Mouse (Mus musculus) lung, postnatal 4 days (tissue): ENCODE measurements around the gene Rhbg.

Experiments used
- DNase-seq, 2 experiments: peaks; one replicate each; pipeline ENCODE4 v3.0.0; 2021

Rhbg gene

DNA sequence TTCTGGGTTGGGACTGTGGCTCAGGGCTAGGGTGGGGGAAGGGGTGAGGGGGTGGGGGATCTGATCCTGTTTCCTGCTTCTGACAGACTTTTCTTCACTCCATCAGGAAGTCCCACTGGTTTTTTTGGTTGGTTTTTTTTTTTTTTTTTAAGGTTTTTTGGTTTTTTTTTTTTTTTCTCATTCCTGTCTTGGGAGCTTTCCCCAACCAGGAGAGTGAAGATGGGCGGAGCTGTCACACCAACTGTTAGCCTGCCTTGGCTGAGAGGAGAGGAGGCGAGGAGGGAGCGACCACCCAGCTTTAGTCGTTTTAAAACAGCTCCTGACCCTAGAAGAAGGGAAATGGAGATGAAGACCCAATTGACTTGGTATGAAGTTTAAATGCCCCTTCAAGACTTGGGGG lies 27.2 kb downstream of the Rhbg start:
- no peak for DNase-seq

DNA sequence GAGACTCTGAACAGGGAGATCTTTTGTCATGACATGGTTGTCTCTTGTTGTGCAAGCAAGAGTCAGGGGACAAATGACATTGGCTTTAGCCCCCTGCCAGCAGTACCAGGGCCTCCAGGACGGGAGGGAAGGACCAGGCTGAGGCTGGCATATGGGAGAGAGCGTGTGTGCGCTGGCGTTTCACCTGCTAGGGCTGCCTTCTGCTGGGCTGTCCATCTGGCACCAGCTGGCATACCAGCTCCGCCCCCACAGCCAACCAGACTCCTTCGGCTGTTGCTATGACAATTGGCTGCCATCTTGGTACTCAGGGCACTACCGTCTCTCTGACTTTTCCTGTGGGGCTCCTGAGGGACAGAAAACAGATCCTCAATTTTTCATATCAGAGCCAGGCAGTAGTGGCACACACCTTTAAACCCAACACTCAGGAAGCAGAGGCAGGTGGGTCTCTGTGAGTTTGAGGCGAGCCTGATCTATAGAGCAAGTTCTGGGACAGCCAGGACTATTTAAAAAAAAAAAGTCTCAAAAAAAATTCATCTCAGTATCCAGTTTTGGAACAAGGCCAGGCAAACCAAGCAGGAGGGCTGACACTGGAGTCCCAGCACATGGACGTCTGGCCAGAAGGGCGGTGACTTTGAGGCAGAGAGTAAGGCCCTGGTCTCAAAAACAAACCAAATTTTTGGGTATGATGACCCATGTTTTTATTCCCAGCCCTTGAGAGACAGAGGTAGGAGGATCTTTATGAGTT lies 28.2 kb downstream of the Rhbg start:
- DNase-seq: no peak

DNA sequence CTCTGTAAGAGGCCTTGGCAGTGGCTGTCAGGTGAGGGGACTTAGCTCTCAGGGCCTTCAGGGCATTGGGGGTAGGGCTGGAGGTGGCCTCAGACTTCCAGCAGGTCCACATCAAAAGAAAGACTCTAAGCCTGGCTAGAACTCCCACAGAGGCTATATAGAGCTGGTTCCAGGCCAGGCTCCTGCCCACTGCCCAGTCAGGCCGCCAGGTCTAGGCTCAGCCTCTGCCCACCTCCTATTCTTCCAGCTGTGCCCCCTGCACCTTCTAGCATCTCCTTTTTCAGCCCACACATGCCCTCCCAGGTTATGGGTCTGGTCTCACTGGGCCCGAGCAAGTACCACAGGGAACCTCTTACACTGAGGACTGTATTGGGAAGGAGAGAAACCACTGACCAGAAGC lies 29.6 kb downstream of the Rhbg start:
- no peak for DNase-seq

DNA sequence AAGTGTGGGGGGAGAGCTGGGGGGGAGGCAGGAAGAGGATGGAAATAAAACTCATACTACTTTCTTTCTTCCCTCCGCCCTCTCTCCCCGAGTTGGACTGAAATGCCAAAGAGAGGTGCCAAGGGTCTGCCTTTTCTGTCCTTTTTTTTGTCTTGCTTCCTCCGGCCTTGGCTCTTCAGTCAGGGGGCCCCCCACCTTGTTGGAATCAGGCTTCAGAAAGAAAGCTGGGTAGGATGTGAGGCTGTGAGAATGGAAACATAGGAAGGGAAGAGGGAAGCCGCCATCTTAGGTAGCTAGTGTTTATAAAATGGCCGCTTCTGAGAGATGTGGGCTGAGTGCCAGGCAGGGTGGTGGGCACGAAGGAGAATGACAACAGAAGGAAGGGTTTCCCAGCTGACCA lies 32.1 kb downstream of the Rhbg start:
- DNase-seq: no peak

DNA sequence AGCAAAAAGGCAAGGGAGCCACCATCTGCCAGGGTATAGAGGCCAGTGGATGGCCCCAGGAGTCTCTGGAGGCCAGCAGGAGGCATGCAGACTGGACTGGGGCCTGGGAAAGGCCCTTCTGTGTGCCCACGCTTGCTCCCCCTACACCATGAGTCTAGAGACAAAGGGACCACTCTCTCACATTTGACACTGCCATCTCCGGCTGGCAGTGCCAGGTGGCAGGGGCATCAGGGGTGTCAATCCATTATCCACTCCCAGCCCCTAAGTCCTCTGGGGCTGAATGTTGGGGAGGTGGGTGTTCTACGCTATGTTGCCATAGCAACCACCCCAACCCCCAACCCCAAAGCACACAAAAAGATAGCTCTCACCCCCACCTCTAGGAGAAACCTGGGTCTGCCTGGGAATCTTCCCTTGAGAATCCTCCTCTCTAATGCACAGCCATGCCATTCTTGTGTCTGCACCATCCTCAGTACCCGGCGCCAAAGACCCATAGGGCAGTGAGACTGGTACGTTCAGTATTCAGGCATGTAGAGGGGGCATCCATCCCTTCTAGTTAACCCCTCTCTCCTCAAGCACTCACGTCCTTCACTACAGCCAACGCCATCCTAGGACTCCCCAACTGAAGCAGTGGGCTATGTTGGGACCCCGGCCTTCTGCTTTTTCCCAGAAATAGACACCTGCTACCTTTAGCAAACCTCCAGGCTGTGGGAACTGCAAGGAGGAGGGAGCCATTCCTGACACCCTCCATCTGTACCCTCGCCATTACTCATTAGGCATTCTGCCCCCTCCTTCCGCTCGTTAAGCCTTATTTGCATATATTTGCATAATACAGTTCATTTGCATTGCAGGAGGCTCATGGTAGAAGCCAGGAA lies 32.8 kb downstream of the Rhbg start:
- no peak for DNase-seq

DNA sequence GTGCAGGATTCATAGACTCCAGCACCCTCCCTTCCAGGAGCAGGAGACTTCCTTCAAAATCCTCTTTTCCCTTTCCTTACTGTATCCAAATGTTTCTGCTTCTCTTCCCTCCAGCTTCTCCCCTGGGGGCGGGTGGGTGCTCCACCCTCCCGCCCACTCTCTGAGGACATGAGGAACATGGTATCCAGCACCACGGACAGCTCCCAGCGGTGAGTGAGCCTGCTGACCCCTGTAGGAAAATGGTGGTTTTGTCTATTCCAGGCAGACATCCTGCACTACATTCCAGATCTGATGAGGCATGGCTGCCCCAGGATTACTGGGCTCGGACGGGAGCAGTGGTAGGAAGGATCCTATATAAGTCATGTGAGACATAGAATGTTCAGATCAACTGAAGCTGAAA lies 33.7 kb downstream of the Rhbg start:
- peak; percentile 76 to 82 for DNase-seq

DNA sequence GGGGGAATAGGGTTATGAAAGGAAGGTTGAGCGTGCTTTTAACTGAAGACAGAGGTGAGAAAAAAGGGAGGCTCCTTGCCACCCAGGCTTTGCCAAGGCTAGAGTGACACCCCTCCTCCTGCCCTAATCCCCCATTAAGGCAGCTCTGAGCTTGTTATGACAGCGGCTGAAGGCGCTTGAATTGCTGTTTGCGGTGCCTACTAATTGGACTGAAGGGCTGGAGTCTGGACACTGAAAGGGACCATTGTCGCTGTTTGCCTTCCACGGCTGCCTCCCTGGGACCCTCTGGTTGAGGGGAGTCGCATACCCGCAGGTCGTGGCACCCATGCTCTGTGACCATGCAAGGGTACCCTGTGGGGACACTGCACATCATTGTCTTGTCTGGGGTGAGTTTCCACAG lies 34.6 kb downstream of the Rhbg start:
- no peak for DNase-seq

DNA sequence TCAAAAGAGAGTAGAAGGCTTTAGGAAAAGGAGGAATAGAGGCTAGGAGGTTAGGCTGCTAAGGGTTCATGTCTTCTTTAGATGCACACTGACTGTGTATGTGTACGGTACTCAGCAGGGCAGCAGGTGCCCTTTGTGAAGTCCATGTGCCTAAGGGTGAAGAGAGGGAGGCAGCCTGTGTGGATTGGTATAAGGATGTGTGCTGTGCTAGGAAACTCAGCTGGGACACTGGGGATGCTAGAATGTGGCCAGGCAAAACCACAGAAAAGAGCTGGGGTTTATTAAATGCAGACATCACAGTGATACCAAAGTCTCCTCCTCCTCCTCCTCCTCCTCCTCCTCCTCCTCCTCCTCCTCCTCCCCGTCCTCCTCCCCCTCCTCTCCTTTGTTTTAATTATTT lies 36.8 kb downstream of the Rhbg start:
- DNase-seq: no peak

DNA sequence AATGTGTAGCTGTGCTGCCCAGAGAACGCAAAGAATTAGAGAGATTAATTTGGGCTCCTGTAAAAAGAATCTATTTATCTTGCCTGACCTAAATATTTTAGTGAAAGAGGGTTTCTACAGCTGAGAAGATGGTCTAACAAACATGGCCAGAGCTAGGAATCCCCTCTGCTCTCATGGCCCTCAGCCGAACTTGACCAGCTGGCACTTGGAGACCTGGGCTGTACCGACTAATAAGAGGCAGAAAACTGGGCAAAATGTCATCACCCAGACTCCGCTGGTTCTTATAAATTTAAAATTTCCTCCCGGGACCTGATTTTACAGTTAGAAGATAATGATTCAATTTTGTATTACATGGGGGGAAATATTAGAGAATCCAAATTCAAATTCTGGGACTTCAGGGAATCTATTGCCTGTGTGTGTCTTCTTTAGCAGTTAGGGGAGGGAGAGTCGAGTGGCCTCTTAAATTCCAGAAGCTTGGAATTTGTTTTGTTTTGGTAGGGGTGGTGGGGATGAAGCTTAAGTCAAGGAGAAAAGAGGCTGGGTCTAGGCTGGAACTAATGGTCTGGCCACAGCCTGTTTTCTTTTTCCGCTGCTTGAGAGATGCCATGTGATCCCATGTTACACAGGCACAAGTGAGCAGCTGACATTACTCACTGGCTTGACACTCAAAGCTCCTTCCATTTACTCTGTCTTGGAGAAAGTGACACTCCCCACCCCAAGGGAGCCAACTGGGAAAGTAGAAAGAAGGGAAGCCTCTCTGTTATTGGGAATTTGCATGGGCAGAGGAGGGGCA lies 37.8 kb downstream of the Rhbg start:
- DNase-seq: no peak

DNA sequence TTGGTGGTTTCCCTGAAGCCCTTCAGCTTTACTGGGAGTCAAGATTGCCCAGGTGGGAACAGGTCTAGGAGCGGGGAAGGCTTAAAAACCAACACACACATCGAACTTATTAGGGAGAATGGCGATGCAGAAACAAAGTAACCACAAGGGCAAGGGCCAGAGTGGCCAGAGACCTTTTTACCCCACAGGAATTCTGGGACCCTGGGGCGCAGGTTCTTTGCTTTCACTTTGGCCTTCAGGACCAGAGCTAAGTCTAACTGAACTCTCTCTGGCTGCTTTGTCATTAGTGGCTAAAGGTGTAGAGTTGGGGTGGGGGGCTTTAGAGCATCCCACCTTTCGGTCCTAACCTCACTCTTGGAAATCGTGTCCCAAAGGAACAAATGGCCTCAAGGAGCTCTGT lies 38.4 kb downstream of the Rhbg start:
- DNase-seq: no peak

DNA sequence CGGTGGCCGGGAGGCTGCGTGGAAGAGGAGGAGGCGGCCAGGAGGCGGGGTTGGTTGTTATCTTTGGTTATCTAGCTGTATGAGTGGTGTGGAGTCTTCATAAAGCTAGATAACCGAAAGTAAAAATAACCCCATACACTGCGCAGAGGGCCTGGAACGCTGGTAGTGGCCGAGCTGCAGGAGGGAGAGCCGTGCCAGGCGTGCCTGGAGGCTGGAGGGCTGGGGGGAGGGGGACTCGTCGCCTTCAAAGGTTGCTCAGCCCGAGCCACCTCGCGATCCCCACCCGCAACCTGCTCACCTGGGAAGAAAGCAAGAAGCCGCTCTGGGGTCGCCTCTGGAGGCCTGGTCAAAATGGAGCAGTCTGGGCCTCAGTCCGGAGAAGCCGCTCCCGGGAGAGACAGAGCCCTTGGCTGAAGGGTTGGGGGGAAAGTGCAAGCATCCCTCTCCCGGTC lies 38.9 kb downstream of the Rhbg start:
- no peak for DNase-seq

DNA sequence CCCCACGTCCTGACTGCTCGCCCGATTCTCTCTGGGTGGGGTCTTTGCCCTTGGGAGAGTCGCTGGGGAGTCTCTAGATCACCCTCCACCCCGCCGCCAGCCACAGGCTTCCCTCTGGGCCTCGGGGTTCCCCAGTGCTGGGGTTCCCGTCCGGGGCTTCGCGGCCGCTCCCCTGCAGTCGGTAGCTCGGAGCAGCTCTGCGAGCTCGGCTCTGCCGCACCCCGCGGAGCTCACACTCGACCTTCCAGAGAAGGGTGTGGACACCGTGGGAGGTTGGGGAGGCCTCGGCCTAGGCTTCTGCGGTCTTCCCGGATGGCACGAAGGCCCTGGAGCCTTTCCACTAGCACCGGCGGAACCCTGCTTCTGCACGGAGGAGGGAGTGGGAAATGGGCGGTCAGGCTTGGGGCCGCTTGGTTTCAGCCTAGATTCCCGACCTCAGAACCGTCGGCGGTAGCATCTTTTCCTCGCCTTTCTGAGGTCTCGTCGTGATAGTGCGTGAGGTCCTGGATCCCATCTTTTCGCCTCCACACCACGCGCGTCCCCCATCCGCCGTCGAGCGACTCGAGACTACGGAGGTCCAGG lies 39.4 kb downstream of the Rhbg start:
- no peak for DNase-seq

DNA sequence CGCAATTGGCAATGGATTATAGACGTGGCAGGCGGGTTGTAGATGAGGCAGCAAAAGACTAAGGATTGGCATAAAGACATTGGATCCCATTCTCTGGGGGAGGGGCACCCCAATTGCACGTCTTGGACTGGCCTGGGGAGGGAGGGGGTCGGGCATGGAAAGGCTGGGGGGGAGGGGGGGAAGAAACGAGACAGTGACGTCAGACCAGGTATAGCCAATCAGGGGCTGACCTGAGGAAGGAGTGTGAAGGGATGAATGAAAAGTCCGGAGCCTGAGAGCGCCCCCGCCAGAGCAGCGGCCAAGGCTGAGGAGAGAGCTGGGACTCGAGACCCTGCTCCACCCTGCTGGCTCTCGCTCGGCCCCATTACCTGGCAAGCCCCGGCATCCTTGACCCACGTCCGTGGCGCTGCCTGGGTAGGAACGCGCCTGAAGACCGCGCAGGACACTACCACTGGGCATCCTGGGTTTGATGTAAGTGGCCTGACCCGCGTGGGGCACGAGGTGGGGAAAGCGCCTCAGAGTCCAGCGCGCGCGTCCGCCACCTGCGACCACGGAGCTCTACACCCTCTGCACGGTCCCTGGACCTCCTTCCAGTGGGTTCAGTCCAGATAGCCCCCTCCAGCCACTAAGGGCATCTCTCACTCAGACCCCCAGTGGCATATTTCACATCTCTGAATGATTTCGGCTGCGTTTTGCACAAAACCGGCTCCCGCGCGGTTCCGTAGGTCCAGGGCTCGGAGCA lies 40.1 kb downstream of the Rhbg start:
- no peak for DNase-seq

DNA sequence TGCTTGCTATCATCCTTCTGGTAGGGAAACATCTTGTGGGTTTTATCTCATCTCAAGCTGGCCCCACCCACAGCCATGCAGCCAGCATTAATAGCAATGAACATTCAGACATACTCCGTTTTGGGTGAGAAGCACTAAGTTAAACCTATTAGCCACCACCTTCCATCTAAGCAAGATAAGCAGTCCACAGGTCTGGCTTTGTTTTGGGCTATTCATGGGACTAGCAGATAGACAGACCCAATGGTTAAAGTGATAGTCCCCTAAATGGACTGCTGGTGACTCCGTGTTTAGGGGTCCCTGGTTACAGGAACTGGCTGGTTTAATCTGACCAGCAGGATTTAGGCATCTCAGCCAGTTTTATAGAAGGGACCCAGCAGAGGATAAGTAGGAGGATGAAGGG lies 41.5 kb downstream of the Rhbg start:
- DNase-seq: no peak

DNA sequence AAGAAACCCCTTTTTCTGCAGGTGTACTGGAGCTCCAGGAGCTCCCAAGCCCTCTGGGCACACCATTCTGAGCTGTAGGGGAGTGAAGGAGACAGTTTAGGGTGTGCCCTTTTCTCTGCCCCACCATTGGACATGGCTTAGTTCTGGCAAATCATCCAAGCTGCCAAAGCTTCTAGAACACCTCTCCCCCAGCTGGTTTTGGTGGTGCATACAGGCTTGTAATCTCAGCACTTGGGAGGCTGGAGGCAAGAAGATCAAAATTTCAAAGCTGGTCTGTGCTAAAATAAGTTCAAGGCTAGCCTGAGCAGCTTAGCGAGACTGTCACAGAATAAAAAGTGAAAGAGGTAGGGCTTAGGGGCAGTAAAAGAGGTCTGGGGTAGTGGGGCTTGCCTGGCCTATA lies 42.2 kb downstream of the Rhbg start:
- no peak for DNase-seq

DNA sequence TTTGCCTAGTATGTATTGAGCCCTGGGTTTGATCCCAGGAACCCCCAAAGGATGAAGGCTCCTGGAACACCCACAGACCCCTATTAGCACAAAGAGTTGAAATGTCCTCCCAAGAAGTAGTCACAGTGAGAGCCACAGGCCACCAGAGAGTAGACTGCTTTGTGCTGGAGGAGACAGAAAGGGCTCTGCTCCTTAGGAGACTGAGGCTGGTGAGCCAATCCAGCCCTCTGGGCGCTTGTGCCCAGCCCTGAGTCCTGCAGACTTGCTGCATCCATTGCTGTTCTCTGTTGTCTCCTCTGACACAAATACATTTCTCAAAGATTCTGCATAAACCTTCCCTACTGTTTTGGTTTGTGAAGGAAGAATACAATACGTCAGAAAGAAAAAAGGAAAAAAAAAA lies 43.6 kb downstream of the Rhbg start:
- no peak for DNase-seq

DNA sequence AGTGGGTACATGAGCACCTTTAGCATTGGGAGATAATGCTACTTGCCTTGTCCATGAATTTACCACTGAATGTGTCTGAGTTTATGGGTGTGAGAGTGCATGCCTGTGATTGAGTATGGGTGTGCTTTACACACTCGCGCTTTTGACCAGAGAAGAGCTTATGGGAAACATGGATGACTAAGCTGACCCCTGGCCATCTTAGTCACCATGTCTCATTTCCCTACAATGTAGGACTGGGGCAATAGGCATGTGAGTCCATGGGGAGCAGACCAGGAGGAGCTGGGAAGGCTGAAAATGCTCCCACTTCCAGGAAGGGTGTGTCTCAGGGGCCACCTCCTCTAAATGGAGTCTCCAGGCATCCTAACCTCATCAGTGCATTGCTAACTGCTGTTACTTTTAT lies 44.4 kb downstream of the Rhbg start:
- no peak for DNase-seq

DNA sequence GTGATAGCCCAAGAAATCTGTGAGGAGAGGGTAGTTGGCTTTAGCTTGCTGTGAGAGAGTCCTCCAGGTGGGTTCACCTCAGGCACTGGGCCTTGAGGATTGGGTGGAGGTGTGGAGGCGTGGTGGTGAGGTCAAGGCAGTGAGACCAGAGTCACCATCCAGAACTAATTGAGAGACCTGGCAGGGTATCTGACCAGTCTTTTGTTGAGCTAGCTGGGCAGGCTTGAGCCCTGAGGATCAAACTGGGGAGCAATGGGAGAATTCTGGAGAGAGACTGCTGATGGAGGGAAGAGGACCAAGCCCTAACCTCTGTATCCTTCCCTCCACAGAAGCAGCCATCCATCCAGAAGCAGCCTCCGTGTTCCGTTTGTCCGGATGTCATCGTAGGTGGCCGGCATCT lies 45.2 kb downstream of the Rhbg start:
- DNase-seq: no peak

DNA sequence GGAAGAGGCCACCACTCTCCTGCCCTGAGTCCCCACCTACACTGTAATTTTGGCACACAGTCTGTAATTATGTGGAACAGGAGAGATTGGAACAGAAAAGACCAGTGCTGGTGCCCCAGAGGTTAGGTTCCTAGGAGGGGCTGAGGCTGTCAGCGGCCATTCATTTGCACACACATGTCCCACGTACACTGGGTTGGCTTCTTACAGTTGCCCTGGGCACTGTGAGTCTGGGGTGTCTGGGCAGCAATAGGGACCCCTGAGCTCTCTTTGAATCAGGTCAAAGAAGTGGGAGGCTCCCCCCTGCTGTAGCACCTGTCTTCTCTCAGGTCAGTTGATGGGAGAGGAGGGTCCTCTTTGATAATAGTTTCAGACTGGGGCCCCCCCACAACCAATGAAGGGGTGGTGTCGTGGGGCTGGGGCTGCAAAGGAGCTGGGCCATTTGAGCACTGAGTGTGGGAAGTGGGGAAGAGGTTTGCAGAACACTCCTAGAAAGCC lies 46.2 kb downstream of the Rhbg start:
- no peak for DNase-seq

DNA sequence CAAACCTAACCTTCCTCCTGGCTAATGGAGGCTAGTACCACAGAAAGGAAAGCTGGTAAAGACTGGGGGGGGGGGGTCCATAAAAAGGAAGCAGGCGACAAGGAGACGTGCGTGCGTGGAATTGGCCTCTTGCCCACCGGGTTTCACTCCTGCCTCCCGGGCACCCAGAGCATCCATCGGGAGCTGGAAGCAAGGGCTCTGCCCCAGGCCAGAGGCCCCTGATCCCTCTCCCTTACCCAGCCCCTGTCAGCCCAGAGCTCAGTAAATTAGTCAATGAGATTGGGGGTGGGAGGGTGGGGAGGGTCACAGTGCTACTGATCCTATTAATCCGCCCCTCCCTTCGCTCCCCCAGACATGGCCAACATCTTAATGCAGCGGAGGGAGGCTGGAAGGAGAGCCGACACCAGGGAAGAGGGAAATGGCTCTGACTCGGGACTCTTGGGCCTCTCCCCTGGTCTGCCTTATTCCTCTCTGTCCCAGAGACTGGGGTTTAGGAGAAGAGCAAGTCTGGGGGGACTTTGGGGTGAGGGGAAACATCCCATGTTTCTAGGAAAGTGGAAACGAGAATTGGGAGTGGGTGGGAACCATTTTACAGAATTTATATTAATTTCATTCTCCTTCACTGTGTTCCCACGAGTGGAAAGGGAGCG lies 46.9 kb downstream of the Rhbg start:
- DNase-seq: no peak

DNA sequence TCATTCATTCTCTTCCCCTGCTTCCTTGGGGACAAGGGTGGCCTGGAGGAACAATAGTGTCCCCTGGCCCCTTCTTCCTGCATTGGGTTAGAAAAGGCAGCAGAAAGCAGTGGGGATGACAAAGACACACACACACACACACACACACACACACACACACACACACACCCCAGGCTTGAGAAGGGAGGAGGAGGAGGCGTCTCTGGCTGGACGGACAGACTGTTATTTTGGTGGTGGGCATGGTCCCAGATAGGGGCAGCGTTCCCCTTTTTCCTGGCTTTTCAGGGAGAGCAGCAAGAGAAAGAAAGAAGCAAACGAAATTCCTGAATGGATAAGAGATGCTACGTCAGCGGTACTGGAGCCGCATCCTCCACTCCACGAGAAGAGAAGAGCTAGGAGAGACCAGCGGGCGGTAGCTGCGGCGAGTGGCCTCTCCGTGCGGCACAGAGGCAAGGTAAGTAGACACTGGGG lies 47.6 kb downstream of the Rhbg start:
- no peak for DNase-seq

DNA sequence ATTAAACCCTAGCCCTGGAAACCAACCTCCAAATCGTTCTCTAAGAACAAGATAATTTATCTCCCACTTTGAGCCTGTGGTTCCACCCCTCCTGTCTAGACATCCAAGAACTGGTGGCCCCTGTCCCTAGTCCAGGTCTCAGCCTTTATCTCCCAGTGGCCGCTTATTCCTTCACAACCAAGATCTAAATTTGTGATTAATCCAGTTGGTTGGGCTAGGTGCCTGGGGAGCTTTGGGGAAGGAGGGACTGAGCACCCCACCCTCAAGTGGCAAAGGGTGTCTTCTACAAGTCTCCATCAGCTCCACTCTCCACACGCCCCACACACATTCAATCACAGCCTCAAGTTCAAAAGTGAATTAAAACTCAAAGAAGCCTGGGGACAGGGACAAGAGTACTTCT lies 48.0 kb downstream of the Rhbg start:
- DNase-seq: no peak
